Mouse (Mus musculus): ENCODE data around the gene Wdr25.

Wdr25 gene

DNA sequence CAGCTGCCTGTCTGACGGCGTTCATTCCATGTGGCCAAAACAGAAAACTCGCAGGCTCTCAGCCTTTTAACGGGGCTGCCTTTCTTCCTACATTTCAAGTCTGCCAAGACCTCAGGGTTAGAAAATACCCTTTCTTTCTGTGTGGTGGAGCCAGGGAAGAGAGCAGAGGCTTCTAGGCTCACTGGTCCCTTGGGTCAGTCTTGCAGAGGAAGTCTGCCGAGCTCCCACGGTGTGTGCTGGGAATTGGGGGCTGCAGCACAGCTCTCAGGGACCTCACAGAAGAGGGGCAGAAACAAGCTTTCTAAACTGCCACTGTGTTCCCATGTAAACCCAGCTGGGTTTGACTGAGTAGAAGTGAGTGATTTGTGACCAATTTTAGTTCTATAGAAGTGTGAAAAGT, 40.8 kb downstream of the Wdr25 start:
- DNase-seq (ENCODE audit: low spot score in 2 of 2) = no peak

- no peak for DNase-seq (ENCODE audit: low spot score in 2 of 2)
Measured at GRCm38 (mm10) chr12:108936834-108937233, 43.4 kb downstream of the Wdr25 start.

- DNase-seq (ENCODE audit: low spot score in 2 of 2) = no peak
Measured at GRCm38 (mm10) chr12:108937506-108937905, 44.1 kb downstream of the Wdr25 start.

DNA sequence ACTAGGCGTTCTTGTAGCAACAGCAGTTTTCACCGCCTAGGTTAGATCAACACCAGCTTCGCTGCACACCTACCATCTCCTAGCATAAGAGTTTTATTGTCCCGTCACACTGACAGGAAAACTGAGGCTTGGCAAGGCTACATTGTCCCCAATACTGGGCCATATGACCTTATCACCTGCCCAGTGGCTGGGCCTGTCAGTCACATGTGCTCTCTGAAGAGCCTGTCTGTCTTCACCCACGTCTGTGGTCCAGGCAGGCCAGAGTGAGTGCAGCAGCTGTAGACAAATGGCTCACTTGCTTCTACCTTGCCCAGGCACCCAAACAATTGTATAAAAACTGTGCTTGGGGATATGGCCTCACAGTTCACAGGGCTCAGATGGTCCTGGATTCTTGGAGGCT, 45.4 kb downstream of the Wdr25 start:
- no peak for DNase-seq (ENCODE audit: low spot score in 2 of 2)

GRCm38 (mm10) chr12:108939317-108939716, 45.9 kb downstream of the Wdr25 start:
- DNase-seq (ENCODE audit: low spot score in 2 of 2) = no peak

GRCm38 (mm10) chr12:108940255-108940654, 46.8 kb downstream of the Wdr25 start:
- DNase-seq (ENCODE audit: low spot score in 2 of 2) = no peak

DNA sequence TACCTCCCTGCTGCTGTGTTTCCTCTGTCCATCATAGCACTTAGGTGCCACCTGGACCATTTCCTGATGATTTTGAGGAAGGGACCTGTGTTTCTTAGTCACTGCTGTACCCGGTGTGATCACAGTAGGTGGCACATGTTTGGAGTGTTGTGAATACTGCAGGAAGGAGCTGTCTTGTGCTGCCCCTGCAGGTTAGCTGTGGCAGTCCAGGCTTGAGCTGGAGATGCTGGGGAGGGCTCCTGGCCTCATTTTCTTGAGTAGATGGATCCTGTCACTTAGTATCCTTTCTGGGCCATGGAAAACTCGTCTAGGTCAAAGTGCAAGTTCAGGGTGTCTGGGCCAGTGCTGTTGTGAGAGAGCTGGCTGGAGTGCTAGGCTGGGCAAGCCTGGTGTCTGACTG, 47.9 kb downstream of the Wdr25 start:
- no peak for DNase-seq (ENCODE audit: low spot score in 2 of 2)

DNA sequence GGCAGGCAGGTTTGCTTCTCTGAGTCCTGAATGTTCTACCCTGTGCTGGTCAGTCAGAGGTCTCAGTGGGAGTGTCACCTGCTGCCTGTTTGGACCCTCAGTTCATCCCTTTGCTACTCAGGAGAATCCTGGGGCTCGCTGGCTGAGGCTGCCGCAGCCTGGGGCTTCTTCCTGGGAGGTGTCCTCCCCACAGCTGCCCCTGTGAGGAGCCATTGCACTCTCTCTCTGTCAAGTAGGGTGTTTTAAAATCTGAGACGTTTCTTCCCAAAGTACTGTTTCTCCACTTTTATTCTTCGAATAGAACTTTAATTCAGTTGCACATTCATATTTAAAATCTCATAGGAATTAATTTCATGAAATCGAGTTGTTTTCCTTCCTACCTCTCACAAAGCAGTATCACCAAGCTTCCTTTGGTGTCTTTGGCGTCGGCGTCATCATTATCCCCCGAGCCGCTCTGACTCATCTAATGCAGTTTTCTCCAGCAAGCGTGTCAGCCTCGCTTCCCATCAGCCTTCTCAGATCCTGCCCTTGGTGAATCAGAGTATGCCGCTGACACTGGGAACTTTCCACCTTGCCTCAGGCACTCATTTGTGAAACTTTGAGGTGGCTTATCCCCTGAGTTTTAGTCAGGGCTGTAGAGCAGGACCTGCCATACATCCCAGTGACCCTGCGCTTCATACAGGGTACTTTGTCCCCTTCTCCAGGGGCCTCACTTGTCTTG, 48.9 kb downstream of the Wdr25 start:
- DNase-seq (ENCODE audit: low spot score in 2 of 2) = no peak

DNA sequence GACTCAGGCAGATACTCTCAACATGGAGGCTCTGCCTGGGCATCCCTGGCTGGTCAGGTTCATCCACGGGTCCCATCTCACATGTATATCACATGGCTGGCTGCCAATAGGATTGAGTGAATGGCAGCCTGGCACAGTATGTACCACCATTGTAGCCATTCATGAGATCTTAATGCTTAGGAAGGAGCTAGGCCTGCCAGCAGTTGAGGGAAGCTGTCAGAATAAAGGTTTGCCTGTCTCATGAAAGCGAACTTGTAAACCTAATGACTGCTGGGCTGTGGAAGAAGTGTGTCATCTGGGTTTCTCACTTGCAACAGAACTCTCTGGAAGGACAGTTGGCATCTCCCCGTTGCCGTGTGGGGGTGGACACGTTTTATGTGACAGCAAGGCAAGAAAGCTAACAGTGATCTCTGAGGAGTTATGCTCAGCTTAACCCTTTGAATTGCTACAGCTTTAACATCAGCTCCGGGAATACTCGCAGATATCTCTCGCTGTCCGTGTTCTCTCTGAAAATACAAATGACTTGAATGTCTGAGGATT, 59.6 kb downstream of the Wdr25 start:
- DNase-seq (ENCODE audit: low spot score in 2 of 2) = peak in 1 of 2 experiments; percentile 31

DNA sequence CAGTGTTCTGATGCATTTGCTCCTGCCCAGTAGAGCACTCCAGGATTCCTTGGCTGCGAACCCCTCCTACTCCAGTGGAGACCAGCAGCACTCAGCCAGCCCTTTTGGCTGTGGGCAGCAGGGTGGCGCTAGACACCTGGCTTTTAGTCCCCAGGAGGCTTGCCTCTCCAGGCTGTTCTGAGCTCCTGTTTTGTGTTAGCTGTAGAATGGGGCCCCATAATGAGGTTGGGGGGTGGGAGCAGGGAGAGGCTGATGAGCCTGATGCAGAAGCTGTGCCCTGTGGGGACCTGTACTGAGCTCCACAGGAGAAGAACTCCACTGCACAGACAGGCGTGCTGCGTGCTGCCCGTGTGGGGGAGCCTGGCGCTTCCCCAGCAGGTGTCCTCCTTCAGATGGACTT, 60.4 kb downstream of the Wdr25 start:
- DNase-seq (ENCODE audit: low spot score in 2 of 2) = no peak

- DNase-seq (ENCODE audit: low spot score in 2 of 2) = no peak
Measured at GRCm38 (mm10) chr12:108954456-108954855, 61.0 kb downstream of the Wdr25 start.

DNA sequence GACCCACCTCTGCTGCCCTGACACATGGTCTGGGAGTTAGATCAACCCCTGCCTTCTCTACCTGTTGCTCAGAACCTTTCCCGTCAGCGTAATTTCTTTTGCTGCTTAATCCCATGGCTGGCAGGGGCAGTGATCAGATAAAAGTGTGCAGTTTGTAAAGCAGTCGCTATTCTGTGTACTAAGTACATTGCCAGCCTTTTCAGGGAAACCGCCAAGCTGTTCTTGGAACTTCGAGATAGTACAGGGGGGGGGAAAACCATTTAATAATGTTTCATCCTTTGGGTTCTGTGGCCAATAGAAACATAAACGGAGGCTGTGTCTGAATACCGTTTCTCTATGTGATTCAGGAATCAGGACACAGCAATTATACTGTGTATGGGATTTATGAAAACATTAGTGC, 65.1 kb downstream of the Wdr25 start:
- no peak for DNase-seq (ENCODE audit: low spot score in 2 of 2)

DNA sequence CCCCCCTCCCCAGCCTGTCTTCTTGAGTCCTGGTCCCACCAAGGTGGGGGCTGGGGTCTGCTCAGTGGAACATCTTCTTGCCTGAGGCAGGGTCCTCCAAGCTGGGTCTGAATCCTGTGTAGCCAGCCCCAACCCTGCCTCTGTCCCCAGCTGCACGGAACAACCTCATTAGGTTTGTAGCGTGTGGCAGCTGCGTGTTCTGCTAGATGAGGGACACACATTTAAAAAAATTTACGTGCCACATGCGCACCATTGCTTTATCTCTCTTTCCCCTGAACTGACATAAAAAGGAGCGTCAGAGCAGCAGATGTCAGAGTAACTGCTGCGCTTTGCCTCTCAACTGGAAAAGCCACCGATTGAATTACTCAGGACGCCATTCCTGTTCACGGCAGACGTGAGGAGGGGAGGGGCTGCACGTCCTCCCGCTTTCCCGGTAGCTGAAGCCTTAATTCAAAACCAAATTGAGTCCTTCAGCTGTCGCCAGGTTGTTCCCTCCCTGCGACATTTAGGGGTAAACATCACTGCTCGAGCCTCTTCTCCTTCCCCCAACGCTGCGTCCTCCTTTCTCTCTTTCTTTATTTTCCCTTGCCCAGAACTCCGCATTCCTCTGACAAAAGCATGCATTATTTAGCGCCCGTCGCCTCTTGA, 65.7 kb downstream of the Wdr25 start:
- DNase-seq (ENCODE audit: low spot score in 2 of 2) = no peak

DNA sequence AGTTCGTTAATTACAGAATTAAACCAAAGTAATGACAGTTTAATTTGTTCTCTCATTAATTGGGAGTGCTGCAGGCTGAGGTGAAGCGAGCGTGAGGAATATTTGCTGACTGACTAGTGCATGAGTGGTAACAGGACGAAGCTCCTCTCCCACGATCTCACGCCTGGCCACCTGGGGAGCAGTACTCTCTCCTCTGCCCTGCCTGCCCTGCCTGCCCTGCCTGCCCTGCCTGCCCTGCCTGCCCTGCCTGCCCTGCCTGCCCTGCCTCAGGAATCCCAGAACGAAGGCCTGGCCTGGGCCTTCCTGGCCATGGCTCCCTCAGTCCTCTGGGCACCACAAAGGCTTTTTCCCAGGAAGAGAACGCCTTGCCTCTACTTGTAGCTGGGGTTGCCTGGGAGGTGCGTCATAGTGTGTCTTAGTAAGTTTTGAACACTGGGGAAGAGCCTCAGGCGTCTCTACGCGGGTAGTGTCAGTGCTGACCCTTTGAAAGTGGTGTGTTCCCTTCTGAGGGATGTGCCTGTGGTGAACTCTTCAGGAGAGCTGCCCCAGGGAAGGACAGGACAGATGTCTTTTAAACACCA, 66.3 kb downstream of the Wdr25 start:
- DNase-seq (ENCODE audit: low spot score in 2 of 2) = no peak

GRCm38 (mm10) chr12:108960225-108960624, 66.8 kb downstream of the Wdr25 start:
- DNase-seq (ENCODE audit: low spot score in 2 of 2) = no peak

- no peak for DNase-seq (ENCODE audit: low spot score in 2 of 2)
Measured at GRCm38 (mm10) chr12:108967631-108968030, 74.2 kb downstream of the Wdr25 start.

DNA sequence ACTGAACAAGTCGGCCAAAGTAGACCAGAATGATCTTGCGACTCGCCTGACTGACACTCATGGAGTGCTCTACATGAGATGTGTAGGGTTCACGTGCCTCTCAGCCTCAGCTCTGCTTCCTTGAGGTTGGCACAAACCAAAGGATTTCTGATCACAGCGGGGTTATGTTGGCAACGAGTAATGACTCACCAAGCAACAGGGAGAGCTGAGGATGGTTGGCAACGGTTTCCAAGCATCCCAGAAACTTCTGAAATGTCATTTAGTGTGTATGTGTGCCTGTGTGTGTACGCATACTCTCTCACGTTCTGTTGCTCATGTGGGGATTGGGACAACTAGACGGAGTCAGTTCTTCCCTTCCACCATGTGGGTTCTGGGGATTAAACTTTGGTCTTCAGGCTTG, 74.6 kb downstream of the Wdr25 start:
- DNase-seq (ENCODE audit: low spot score in 2 of 2) = peak in 1 of 2 experiments; percentile 47

DNA sequence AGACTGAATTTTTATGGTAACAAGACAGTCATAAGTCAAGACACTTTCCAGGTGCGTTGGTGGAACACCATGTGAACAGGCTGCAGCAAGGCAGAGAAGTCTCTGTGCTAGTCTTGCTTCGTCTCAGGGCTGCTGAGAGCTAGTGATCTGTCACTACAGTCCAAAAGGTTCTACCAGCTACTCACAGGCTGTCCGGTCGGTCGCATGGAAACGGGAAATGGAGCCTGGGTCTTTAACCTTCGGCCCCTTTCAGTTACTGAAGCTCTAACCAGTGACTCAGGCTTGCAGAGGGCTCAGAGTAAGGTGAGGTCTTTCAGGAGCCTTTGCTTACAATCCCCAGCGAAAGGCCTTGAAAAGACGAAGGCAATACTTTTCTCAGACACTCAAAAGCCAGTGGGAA, 78.0 kb downstream of the Wdr25 start:
- no peak for DNase-seq (ENCODE audit: low spot score in 2 of 2)

GRCm38 (mm10) chr12:108972234-108972633, 78.8 kb downstream of the Wdr25 start:
- no peak for DNase-seq (ENCODE audit: low spot score in 2 of 2)

- no peak for DNase-seq (ENCODE audit: low spot score in 2 of 2)
Measured at GRCm38 (mm10) chr12:108979977-108980376, 86.5 kb downstream of the Wdr25 start.

DNA sequence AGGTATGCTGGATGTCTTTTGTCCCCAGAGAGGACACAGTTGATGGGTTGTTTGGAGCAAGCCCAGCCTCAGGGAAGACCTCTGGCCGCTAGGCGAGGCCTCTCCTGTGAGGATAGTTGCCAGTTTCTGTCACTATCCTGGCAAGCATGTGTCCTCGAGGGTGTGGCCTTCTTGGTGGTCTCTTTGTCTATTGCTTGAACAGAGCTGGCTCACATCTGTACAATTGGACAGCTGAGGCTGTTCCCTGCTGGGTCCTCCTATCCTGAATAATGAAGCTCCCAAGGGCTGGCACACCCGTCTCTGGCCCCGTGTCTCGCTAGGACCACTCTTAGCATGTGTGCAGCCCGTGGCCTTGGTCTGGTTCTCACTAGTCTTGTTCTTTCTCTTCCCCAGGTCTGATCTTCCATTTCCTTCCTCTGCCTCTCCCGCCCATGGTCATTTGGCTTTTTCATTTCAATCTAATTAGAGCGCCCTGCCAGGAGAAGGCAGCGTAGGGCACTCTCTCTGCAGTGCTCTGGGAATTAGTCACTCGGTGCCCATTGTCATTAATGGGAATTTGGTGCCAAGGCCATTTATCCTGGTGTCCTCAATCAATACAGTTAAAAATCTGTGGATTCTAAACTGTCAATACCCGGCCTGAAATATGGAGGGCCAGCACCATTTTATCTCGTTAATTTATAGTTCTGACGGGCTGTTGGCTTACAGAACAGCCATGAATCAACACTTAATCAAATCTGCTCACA, 88.7 kb downstream of the Wdr25 start:
- DNase-seq (ENCODE audit: low spot score in 2 of 2) = no peak

DNA sequence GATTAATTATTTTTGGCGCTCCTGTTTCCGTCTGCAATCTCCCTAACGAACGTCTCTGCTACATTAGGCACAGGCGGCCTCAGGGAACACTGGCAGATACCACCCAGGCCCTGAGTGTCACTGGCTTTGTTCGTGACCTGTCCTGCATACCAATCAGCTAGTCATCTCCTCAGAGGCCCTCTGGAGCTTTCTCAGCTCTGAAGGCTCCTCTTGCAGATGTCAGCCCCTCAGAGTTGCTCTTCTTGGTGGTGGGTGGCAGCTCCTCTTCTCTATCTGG, 89.2 kb downstream of the Wdr25 start:
- no peak for DNase-seq (ENCODE audit: low spot score in 2 of 2)

DNA sequence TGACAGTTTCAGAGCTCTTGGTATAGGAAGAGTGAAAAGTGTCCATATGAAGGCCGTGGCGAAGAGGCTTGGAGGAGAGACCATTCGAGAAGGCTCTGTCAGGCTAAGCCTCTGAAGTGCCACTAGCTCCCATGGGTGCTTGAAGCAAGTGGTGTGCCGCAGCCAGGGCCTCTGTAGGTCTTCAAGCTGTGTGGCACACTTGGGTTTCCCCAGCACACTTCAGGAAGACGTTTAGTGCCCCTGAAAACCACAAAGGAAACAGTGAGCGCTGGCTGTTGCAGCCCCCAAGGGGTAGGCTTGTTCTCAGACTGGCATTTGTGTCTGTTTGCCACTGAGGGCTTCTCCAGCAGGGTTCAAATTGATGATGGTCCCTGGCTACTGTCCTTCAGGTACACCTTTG, 90.1 kb downstream of the Wdr25 start:
- no peak for DNase-seq (ENCODE audit: low spot score in 2 of 2)
